Mouse (Mus musculus) intestine, embryonic 14.5 days (tissue): ENCODE data around the gene Tpmt. TPM values are rescaled to one million over a fixed set of nuclear protein-coding genes. Genes with fewer than 3 reads are reported as not detected.

Experiments
- ATAC-seq: fragments of 200-750 bp; cut with Nextera tagmentation; replicated peaks from 2 replicates; pipeline ENCODE4 v1.8.0; 2017; ENCODE audit warnings: low read depth, moderate number of reproducible peaks, moderate TSS enrichment, moderate library complexity; ENCODE audit not compliant: low FRiP score, low TSS enrichment
- DNase-seq: peaks from one replicate; pipeline ENCODE4 v3.0.0-alpha.2; 2018; ENCODE audit warnings: low spot score
- H3K27ac ChIP-seq: fragments of 300-500 bp; sonication (generic); 2 replicates; pipeline ENCODE4 v1.5.1; 2014; ENCODE audit warnings: low read depth, mild to moderate bottlenecking, control low read depth
- H3K27me3 ChIP-seq: fragments of 300-500 bp; sonication (generic); replicated peaks from 2 replicates; pipeline ENCODE4 v1.6.1; 2014; ENCODE audit warnings: low read length, control low read depth; ENCODE audit not compliant: control insufficient read depth, insufficient read depth
- H3K36me3 ChIP-seq: fragments of 300-500 bp; sonication (generic); 2 replicates; pipeline ENCODE4 v1.6.1; 2014; ENCODE audit warnings: low read length, control low read depth; ENCODE audit not compliant: control insufficient read depth, insufficient read depth
- H3K4me1 ChIP-seq: fragments of 300-500 bp; sonication (generic); replicated peaks from 2 replicates; pipeline ENCODE4 v1.6.1; 2014; ENCODE audit warnings: low read length, control low read depth, mixed read lengths; ENCODE audit not compliant: control insufficient read depth, insufficient read depth
- H3K4me2 ChIP-seq: fragments of 300-500 bp; sonication (generic); 2 replicates; pipeline ENCODE4 v1.6.1; 2014; ENCODE audit warnings: low read length
- H3K4me3 ChIP-seq: fragments of 300-500 bp; sonication (generic); 2 replicates; pipeline ENCODE4 v1.5.1; 2014; ENCODE audit warnings: low read depth, low read length, control low read depth, mixed read lengths
- H3K9ac ChIP-seq: fragments of 300-500 bp; sonication (generic); 2 replicates; pipeline ENCODE4 v1.6.1; 2014; ENCODE audit warnings: mild to moderate bottlenecking, low read length
- H3K9me3 ChIP-seq: fragments of 300-500 bp; sonication (generic); 2 replicates; pipeline ENCODE4 v1.6.1; 2016; ENCODE audit warnings: low read length, control low read depth; ENCODE audit not compliant: control insufficient read depth
- WGBS: fragments of 180-500 bp; shearing (Covaris S2); extraction: QIAGEN DNeasy Blood & Tissue Kit; methylation state at CpG from one replicate; pipeline ENCODE4 v1.1.7; 2014; 5-methylcytosine and 5-hydroxymethylcytosine counted together
- polyA plus RNA-seq: library from polyadenylated mRNA; unstranded; fragments of >200 nt; fragmentation: Nextera tagmentation; extraction: Ambion mirVana; gene quantifications from 2 replicates; pipeline ENCODE4 v1.2.1, GENCODE M21; 2014

Tpmt gene
- polyA plus RNA-seq, 1 experiment from 2014 or later = 25.4 TPM

DNA sequence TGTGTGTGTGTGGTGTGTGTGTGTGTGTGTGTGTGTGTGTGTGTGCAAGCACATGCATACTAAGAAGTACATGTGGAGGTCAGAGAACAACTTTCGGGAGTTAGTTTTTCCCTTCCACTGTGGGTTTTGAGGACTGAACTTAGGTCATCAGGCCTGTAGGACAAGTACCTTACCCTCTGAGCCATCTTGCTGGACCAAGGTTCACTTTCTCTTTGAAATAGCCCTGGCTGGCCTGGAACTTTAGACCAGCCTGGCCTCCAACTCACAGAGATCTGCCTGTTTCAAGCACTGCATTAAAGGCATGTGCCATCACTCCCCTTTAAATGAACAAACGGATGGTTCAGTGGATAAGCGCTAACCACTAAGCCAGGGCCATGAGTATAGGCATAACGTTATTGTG, 10.9 kb downstream of the Tpmt start:
- ATAC-seq = no peak
- WGBS = 88% methylated on average over 4 of the region's 4 CpGs
- no peak for DNase-seq

DNA sequence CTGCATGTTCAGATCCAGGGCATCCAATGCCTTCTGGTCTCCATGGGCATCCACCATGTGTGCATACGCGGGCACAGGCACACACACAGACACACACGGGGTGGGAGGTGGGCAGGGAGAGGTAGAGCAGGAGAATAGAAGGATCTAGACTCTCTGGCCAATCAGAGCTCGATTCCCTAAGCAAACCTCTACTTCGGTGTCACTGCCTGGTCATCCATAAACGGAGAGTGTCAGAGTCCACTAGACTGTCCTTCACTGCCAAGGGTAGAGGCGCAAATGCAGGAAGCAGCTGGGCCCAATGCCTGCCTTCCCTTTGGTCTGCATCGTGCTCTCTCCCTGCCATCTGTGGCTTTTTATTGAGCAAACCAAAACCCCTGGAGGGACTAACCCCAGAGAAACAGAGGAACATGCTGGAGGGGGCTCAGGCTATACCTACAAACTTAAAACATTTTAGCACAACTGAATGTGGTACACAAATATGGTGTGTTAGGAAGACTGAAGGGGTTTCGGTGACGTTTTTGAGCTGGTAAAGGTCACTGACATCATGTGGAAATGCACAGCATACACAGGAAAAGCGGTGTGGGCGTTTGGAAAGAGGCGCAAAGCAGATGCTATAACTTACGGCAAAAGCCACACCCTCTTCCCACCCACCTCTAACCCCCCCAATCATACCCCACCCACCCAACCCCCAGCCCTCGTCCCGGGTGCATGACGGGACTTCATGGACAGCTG, 14.0 kb downstream of the Tpmt start:
- no peaks in the 10 kb centered on the region for H3K4me1 ChIP-seq
- H3K36me3 ChIP-seq = no peaks in the 10 kb centered on the region
- ATAC-seq = no peak
- no peak overlapping the region for H3K4me2 ChIP-seq
- no peak overlapping the region for H3K27ac ChIP-seq
- no peak overlapping the region for H3K9ac ChIP-seq
- no peaks in the 10 kb centered on the region for H3K9me3 ChIP-seq
- no peak overlapping the region for H3K4me3 ChIP-seq
- DNase-seq = no peak
- 87% methylated on average over 17 of the region's 17 CpGs for WGBS
- no peaks in the 10 kb centered on the region for H3K27me3 ChIP-seq

More for the DNA sequence above, 10.9 kb downstream of the Tpmt start:
- H3K4me2 ChIP-seq = no peak overlapping the region
- no peak overlapping the region for H3K9ac ChIP-seq
- no peaks in the 10 kb centered on the region for H3K36me3 ChIP-seq
- H3K27me3 ChIP-seq = no peaks in the 10 kb centered on the region
- H3K27ac ChIP-seq = no peak overlapping the region
- H3K9me3 ChIP-seq = no peaks in the 10 kb centered on the region
- H3K4me1 ChIP-seq = no peaks in the 10 kb centered on the region
- no peak overlapping the region for H3K4me3 ChIP-seq

DNA sequence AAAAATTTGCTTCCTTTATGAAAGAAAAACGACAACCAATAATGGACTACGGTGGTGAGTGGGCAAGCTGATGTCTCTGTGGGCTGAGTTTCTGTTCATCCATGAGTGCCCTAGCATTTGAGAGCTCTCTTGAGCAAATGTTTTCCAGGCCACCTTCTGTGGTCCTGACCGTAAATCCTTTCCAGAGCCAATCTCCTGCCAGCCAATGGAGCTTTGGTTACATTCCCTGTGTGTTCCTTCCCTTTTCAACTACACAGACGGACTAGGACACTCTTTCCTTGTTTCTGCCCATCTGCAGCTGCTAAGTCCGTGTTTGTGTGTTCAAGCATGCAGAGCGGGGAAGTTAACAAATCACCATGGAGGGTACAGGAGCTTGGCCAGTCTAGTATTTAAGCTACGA, 23.7 kb downstream of the Tpmt start:
- ATAC-seq (no peak), DNase-seq (no peak)
- no peak overlapping the region for H3K27ac ChIP-seq
- H3K4me1 ChIP-seq = no peaks in the 10 kb centered on the region
- no peaks in the 10 kb centered on the region for H3K9me3 ChIP-seq
- H3K9ac ChIP-seq = no peak overlapping the region
- H3K4me3 ChIP-seq = no peak overlapping the region
- no peak overlapping the region for H3K4me2 ChIP-seq
- WGBS = 68% methylated on average over 7 of the region's 7 CpGs
- no peaks in the 10 kb centered on the region for H3K27me3 ChIP-seq
- H3K36me3 ChIP-seq = no peaks in the 10 kb centered on the region

DNA sequence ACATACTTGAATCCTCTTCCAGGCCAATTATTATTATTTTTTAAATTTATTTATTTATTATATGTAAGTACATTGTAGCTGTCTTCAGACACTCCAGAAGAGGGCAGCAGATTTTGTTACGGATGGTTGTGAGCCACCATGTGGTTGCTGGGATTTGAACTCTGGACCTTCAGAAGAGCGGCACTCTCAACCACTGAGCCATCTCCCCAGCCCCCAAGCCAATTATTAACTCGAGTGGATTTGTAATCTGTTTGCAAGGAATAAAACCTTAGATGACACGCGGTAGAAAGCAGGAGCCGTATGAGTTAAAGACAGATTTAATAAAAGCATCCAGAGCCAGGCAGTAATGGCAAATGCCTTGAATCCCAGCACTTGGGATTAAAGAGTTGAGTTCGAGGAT, 24.8 kb downstream of the Tpmt start:
- Histone ChIP-seq H3K9ac (no peak overlapping the region), H3K27me3 (no peaks in the 10 kb centered on the region), H3K36me3 (no peaks in the 10 kb centered on the region), H3K9me3 (no peaks in the 10 kb centered on the region), H3K4me1 (no peaks in the 10 kb centered on the region; the same call in 1 of the 2 replicates), H3K4me2 (no peak overlapping the region), H3K4me3 (no peak overlapping the region), H3K27ac (no peak overlapping the region)
- ATAC-seq = no peak
- no peak for DNase-seq
- 84% methylated on average over 7 of the region's 7 CpGs for WGBS

DNA sequence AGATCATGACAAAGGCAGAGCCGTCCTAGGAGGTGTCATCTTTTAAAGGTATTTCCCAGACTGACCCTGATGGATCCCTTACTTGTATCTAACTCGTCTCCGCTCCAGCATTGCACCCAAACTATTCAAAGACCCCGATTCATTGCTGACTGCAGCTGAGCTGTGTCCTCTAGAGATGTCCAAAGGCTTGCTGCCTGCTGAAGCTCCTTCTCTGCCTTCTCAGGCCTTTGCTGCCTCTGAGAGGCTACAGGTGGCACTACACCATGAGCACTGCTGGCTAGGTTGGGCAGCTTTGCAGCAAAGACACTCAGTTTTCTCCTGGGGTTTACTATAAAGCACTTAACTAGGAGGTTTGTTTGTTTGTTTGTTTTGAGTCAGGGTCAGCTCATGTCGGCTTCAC, 27.3 kb downstream of the Tpmt start:
- H3K4me3 ChIP-seq = no peak overlapping the region
- H3K4me2 ChIP-seq = no peak overlapping the region
- H3K36me3 ChIP-seq = no peaks in the 10 kb centered on the region
- 0 out of 2 replicates have a peak, but pooled peaks cover 8% of the 10 kb centered on the region for H3K9me3 ChIP-seq
- no peaks in the 10 kb centered on the region; the same call in 1 of the 2 replicates for H3K4me1 ChIP-seq
- H3K27ac ChIP-seq = no peak overlapping the region
- DNase-seq (peak; percentile 73), ATAC-seq (0 out of 2 replicates have a peak, but pooled peaks have one; percentile 13)
- no peaks in the 10 kb centered on the region for H3K27me3 ChIP-seq
- no peak overlapping the region for H3K9ac ChIP-seq
- 43% methylated on average over 5 of the region's 5 CpGs for WGBS

DNA sequence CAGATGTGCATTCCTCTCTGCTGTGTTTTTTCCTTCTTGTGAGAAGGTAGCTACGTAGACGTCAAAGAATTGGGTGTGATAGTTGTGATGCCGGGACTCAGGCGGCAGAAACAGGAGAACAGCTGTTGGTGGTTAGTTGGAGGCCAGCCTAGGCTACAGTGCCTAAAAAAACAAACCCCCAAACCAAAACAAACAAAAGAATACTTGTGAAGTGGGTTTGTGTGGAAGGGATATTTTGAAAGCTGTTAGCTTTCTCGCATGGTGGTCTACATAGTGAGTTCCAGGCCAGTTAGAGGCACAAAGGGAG, 29.4 kb downstream of the Tpmt start:
- WGBS = 67% methylated on average over 5 of the region's 5 CpGs

DNA sequence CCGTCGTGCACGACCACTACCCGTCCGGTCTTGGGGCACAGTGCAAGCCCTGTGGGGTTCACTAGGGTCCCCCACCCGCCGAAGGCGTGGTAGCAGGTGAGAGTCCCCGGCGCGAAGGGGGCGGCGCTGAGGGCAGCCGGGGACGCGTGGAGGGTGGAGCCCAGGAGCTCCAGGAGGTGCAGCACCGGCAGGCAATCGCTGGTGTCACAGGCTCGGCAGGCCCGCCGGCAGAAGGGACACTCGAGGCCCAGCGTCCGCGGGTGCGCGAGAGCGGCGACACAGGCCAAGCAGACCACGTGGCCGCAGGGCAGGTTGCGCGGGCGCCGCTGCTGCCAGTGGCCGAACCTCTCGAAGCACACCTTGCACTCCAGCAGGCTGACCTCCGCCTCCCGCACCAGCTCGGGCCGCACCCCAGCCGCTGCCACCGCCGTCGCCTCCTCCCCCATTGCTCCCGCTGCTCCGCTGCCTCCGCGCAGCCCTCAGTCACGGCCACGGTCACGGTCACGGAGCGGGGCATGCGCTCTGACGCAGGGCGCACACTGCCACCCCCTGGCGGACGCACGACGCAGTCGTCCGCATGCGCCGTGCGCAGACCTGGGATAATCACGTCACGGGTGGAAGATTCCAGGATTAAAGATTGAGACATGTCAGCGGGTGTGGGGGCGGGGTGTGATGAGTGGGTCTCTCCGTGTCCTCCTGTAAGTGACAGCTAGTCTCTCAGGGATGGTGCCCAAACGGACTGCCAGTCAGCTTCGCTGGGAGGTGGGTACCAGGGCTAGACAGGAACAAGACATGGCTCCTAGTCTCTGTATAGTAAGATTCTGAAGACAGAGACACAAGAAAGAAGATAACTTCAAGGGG, 30.0 kb downstream of the Tpmt start, which contains the start of gene Nhlrc1:
TSS of gene Nhlrc1 (minus strand) at position 517 of the 861 bp plus-strand sequence.
- ATAC-seq (peak; percentile 85), DNase-seq (peak; percentile 82)
- peak within 1 kb of the TSS; percentile 48 for H3K9ac ChIP-seq
- no peaks in the 10 kb centered on the region; the same call in 1 of the 2 replicates for H3K4me1 ChIP-seq
- no peaks in the 10 kb centered on the region for H3K36me3 ChIP-seq
- peaks cover 22% of the 10 kb centered on the region for H3K9me3 ChIP-seq
- no peaks in the 10 kb centered on the region for H3K27me3 ChIP-seq
- 3% methylated on average over 67 of the region's 73 CpGs for WGBS
- H3K4me3 ChIP-seq = peak within 1 kb of the TSS; percentile 52
- no peak within 1 kb of the TSS for H3K27ac ChIP-seq
- peak within 1 kb of the TSS; percentile 94 for H3K4me2 ChIP-seq

More for the DNA sequence above, 29.4 kb downstream of the Tpmt start:
- ATAC-seq (no peak), DNase-seq (no peak)
- H3K4me1 ChIP-seq = no peaks in the 10 kb centered on the region; the same call in 1 of the 2 replicates
- peak overlapping the region; percentile 94 for H3K4me2 ChIP-seq
- peaks cover 21% of the 10 kb centered on the region for H3K9me3 ChIP-seq
- H3K36me3 ChIP-seq = no peaks in the 10 kb centered on the region
- H3K27me3 ChIP-seq = no peaks in the 10 kb centered on the region
- 0 out of 2 replicates have a peak overlapping the region, but pooled peaks have one; percentile 52 for H3K4me3 ChIP-seq
- no peak overlapping the region for H3K27ac ChIP-seq
- H3K9ac ChIP-seq = no peak overlapping the region

DNA sequence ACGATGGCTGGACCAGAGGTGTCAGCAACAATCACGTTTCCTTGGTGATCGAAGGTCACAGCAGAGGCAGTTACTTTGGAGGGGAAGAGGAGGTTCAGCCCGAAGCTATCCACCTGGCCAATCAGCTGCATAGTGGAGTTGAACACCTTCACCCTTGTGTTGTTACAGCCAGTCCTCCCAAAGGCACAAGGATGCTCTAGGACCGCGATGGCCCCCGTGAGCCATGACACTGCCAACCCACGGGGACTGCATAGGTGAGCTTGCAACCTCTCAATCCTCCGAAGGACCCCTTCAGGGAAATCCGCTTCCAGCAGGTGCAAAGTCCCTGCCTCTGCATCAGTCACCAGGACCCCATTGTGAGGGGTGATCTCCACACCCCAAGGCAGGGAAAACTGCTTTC, 30.8 kb downstream of the Tpmt start:
- no peak for ATAC-seq
- WGBS = 63% methylated on average over 10 of the region's 10 CpGs

More for the DNA sequence above, 30.8 kb downstream of the Tpmt start:
- H3K36me3 ChIP-seq = no peaks in the 10 kb centered on the region
- peaks cover 28% of the 10 kb centered on the region for H3K9me3 ChIP-seq
- no peaks in the 10 kb centered on the region for H3K27me3 ChIP-seq
- H3K27ac ChIP-seq = no peak overlapping the region
- H3K4me1 ChIP-seq = no peaks in the 10 kb centered on the region; the same call in 1 of the 2 replicates
- peak overlapping the region; percentile 94 for H3K4me2 ChIP-seq
- no peak for DNase-seq
- H3K9ac ChIP-seq = no peak overlapping the region
- peak overlapping the region; percentile 52 for H3K4me3 ChIP-seq
